Mouse (Mus musculus): ENCODE results near the gene Uap1l1. TPM values are rescaled to one million over a fixed set of nuclear protein-coding genes. Genes with fewer than 3 reads are reported as not detected.
A peak's percentile ranks its signal among the peaks of the same experiment; 100 is the strongest.

Gene Uap1l1
- polyA plus RNA-seq, 1 experiment from 2014 or later = 20.5 TPM

- no peak for ATAC-seq (ENCODE audit: borderline replicate concordance, extremely low read depth, low FRiP score, low TSS enrichment)
- H3K9ac ChIP-seq = no peak overlapping the region
Observed at GRCm38 (mm10) chr2:25364313-25364712, 1.2 kb downstream of the Uap1l1 start.

GRCm38 (mm10) chr2:25363478-25364178 is 1.9 kb downstream of the Uap1l1 start:
- H3K4me1 ChIP-seq = peaks cover 22% of the 10 kb centered on the region
- H3K4me3 ChIP-seq = no peak overlapping the region
- no peak overlapping the region for H3K4me2 ChIP-seq
- H3K9ac ChIP-seq = no peak overlapping the region
- no peaks in the 10 kb centered on the region for H3K36me3 ChIP-seq
- 42% methylated on average over 13 of the region's 13 CpGs for WGBS
- peaks cover 17% of the 10 kb centered on the region for H3K27me3 ChIP-seq
- no peak for ATAC-seq (ENCODE audit: borderline replicate concordance, extremely low read depth, low FRiP score, low TSS enrichment)
- H3K27ac ChIP-seq = no peak overlapping the region
- no peaks in the 10 kb centered on the region for H3K9me3 ChIP-seq

More at GRCm38 (mm10) chr2:25364313-25364712, 1.2 kb downstream of the Uap1l1 start:
- WGBS = 82% methylated on average over 4 of the region's 4 CpGs
- Histone ChIP-seq H3K27ac (no peak overlapping the region), H3K4me1 (peaks cover 22% of the 10 kb centered on the region), H3K36me3 (no peaks in the 10 kb centered on the region), H3K4me3 (peak overlapping the region; percentile 73; the same call in 1 of the 2 replicates), H3K27me3 (peaks cover 17% of the 10 kb centered on the region), H3K4me2 (peak overlapping the region; percentile 100), H3K9me3 (no peaks in the 10 kb centered on the region)

- Histone ChIP-seq H3K9ac (no peak overlapping the region), H3K27me3 (peaks cover 11% of the 10 kb centered on the region; the same call in 1 of the 2 replicates)
- ATAC-seq (ENCODE audit: borderline replicate concordance, extremely low read depth, low FRiP score, low TSS enrichment) = no peak
Observed at GRCm38 (mm10) chr2:25359848-25360247, 5.6 kb downstream of the Uap1l1 start.

GRCm38 (mm10) chr2:25356208-25357079 is 9.0 kb downstream of the Uap1l1 start, which contains the start of gene Dpp7:
TSS of gene Dpp7 (minus strand) at chr2:25356359.
- H3K27ac ChIP-seq = no peak within 1 kb of the TSS

More at GRCm38 (mm10) chr2:25359848-25360247, 5.6 kb downstream of the Uap1l1 start:
- Histone ChIP-seq H3K9me3 (no peaks in the 10 kb centered on the region), H3K36me3 (no peaks in the 10 kb centered on the region), H3K27ac (no peak overlapping the region), H3K4me2 (no peak overlapping the region), H3K4me3 (no peak overlapping the region), H3K4me1 (peaks cover 33% of the 10 kb centered on the region)
- 70% methylated on average over 4 of the region's 4 CpGs for whole genome bisulfite sequencing

GRCm38 (mm10) chr2:25355419-25356066 is 9.9 kb downstream of the Uap1l1 start:
- ATAC-seq (ENCODE audit: borderline replicate concordance, extremely low read depth, low FRiP score, low TSS enrichment) = no peak
- peak overlapping the region; percentile 35; the same call in 1 of the 2 replicates for H3K9ac ChIP-seq
- peak overlapping the region; percentile 48 for H3K4me3 ChIP-seq
- H3K4me2 ChIP-seq = peak overlapping the region; percentile 86
- no peaks in the 10 kb centered on the region for H3K27me3 ChIP-seq
- peaks cover 25% of the 10 kb centered on the region for H3K36me3 ChIP-seq
- H3K27ac ChIP-seq = no peak overlapping the region
- H3K4me1 ChIP-seq = peaks cover 20% of the 10 kb centered on the region
- no peaks in the 10 kb centered on the region for H3K9me3 ChIP-seq
- WGBS = 31% methylated on average over 18 of the region's 18 CpGs

More at GRCm38 (mm10) chr2:25356208-25357079, 9.0 kb downstream of the Uap1l1 start, which contains the start of gene Dpp7:
- Histone ChIP-seq H3K27me3 (no peaks in the 10 kb centered on the region), H3K4me3 (peak within 1 kb of the TSS; percentile 48), H3K36me3 (peaks cover 17% of the 10 kb centered on the region), H3K4me2 (peak within 1 kb of the TSS; percentile 86), H3K9ac (peak within 1 kb of the TSS; percentile 51), H3K9me3 (no peaks in the 10 kb centered on the region), H3K4me1 (peaks cover 20% of the 10 kb centered on the region)
- ATAC-seq (ENCODE audit: borderline replicate concordance, extremely low read depth, low FRiP score, low TSS enrichment) = peak; percentile 73
- WGBS = 3% methylated on average over 13 of the region's 13 CpGs

- Histone ChIP-seq H3K4me2 (no peak overlapping the region), H3K27me3 (no peaks in the 10 kb centered on the region), H3K4me1 (peaks cover 20% of the 10 kb centered on the region), H3K36me3 (peaks cover 39% of the 10 kb centered on the region), H3K9me3 (no peaks in the 10 kb centered on the region), H3K9ac (no peak overlapping the region), H3K27ac (no peak overlapping the region), H3K4me3 (no peak overlapping the region)
- no peak for ATAC-seq (ENCODE audit: borderline replicate concordance, extremely low read depth, low FRiP score, low TSS enrichment)
- WGBS = 77% methylated on average over 6 of the region's 6 CpGs
Observed at GRCm38 (mm10) chr2:25354211-25354610, 11.3 kb downstream of the Uap1l1 start.

- 94% methylated on average over 3 of the region's 3 CpGs for WGBS
- H3K27ac ChIP-seq = no peak overlapping the region
- peaks cover 7% of the 10 kb centered on the region for H3K4me1 ChIP-seq
- H3K9ac ChIP-seq = no peak overlapping the region
- ATAC-seq (ENCODE audit: borderline replicate concordance, extremely low read depth, low FRiP score, low TSS enrichment) = no peak
- H3K9me3 ChIP-seq = no peaks in the 10 kb centered on the region
- no peak overlapping the region for H3K4me2 ChIP-seq
- no peaks in the 10 kb centered on the region for H3K27me3 ChIP-seq
- no peak overlapping the region for H3K4me3 ChIP-seq
- H3K36me3 ChIP-seq = peaks cover 71% of the 10 kb centered on the region
Observed at GRCm38 (mm10) chr2:25350701-25351100, 14.8 kb downstream of the Uap1l1 start.

GRCm38 (mm10) chr2:25349499-25349898 is 16.0 kb downstream of the Uap1l1 start:
- Histone ChIP-seq H3K9me3 (no peaks in the 10 kb centered on the region), H3K4me1 (no peaks in the 10 kb centered on the region), H3K36me3 (peaks cover 83% of the 10 kb centered on the region), H3K4me3 (no peak overlapping the region), H3K27ac (no peak overlapping the region), H3K27me3 (no peaks in the 10 kb centered on the region), H3K4me2 (no peak overlapping the region), H3K9ac (no peak overlapping the region)
- WGBS = 89% methylated on average over 4 of the region's 4 CpGs
- ATAC-seq (ENCODE audit: borderline replicate concordance, extremely low read depth, low FRiP score, low TSS enrichment) = no peak

- Histone ChIP-seq H3K36me3 (peaks cover 96% of the 10 kb centered on the region), H3K4me1 (no peaks in the 10 kb centered on the region), H3K4me3 (no peak overlapping the region), H3K9ac (no peak overlapping the region), H3K4me2 (no peak overlapping the region), H3K9me3 (no peaks in the 10 kb centered on the region), H3K27ac (no peak overlapping the region), H3K27me3 (no peaks in the 10 kb centered on the region)
- ATAC-seq (ENCODE audit: borderline replicate concordance, extremely low read depth, low FRiP score, low TSS enrichment) = no peak
- WGBS = 83% methylated on average over 7 of the region's 7 CpGs
Observed at GRCm38 (mm10) chr2:25348162-25348561, 17.3 kb downstream of the Uap1l1 start.

- peaks cover 7% of the 10 kb centered on the region for H3K4me1 ChIP-seq
- no peak overlapping the region for H3K4me3 ChIP-seq
- H3K36me3 ChIP-seq = peaks cover 75% of the 10 kb centered on the region
- WGBS = 92% methylated on average over 6 of the region's 6 CpGs
- H3K9me3 ChIP-seq = no peaks in the 10 kb centered on the region
- H3K27ac ChIP-seq = no peak overlapping the region
- no peaks in the 10 kb centered on the region for H3K27me3 ChIP-seq
- H3K4me2 ChIP-seq = no peak overlapping the region
- H3K9ac ChIP-seq = no peak overlapping the region
- no peak for ATAC-seq (ENCODE audit: borderline replicate concordance, extremely low read depth, low FRiP score, low TSS enrichment)
Observed at GRCm38 (mm10) chr2:25338303-25338702, 27.2 kb downstream of the Uap1l1 start.

- 76% methylated on average over 2 of the region's 2 CpGs for WGBS
- no peaks in the 10 kb centered on the region for H3K27me3 ChIP-seq
- ATAC-seq (ENCODE audit: borderline replicate concordance, extremely low read depth, low FRiP score, low TSS enrichment) = no peak
- peak overlapping the region; percentile 80 for H3K4me3 ChIP-seq
- H3K27ac ChIP-seq = no peak overlapping the region
- peak overlapping the region; percentile 85 for H3K9ac ChIP-seq
- H3K4me1 ChIP-seq = peaks cover 17% of the 10 kb centered on the region
- peak overlapping the region; percentile 87 for H3K4me2 ChIP-seq
- no peaks in the 10 kb centered on the region for H3K9me3 ChIP-seq
- peaks cover 44% of the 10 kb centered on the region for H3K36me3 ChIP-seq
Observed at GRCm38 (mm10) chr2:25333569-25333968, 31.9 kb downstream of the Uap1l1 start.

Data from lung, embryonic 15.5 days (tissue).